10 mouse cellular contexts compared by ENCODE assay signal in the genomic region with DNA sequence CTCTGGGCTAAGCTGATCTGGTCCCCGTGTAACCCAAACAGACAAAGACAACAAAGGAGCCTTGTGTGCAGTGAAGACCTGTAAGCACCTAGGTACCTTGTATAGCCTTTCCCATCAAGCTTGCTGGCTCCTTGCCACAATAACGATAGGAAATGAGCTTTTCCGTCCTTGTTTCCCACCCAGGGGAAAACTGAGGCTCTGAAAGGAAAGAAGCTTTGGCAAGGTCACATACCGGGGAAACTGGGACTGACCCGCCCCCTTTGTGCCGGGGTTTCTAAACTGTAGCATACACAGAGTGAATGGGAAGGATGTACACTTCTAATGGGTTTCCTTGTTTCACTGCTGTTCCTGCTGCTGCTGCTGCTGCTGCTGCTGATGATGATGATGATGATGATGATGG. TPM values are rescaled to one million over a fixed set of nuclear protein-coding genes. Genes with fewer than 3 reads are reported as not detected.
DNase-seq lines count a peak whose midpoint lies in the region; ATAC-seq and TF ChIP-seq lines count a peak whose summit lies in the region.
"Had no signal": no experiment of that assay in that cellular context is flagged by ENCODE, and none has a peak within 500 bp of the region (broad histone marks: within the 10 kb centered on the region; RNA-seq: fewer than 3 reads in every experiment).

No protein-coding gene starts in this region.

- DNase-seq in lung, embryonic 14.5 days = peak; percentile 40
- DNase-seq in lung, postnatal 14 days = no peak
- peak; percentile 23 to 25 for DNase-seq in kidney, adult 8-10 months
- DNase-seq in left cerebral cortex, adult 9 months (ENCODE audit: low spot score in 2 of 2) = no peak
- no peak for DNase-seq in right cerebral cortex, postnatal 25 days
- DNase-seq: thymus, postnatal 4 days had no signal

- no peaks in the 10 kb centered on the region for H3K27me3 ChIP-seq in lung, embryonic 14.5 days (ENCODE audit: insufficient read depth, low read length)
- no peaks in the 10 kb centered on the region for H3K27me3 ChIP-seq in heart, embryonic 15.5 days
- H3K27me3 ChIP-seq in stomach, embryonic 14.5 days (ENCODE audit: control insufficient read depth, insufficient read depth, low read length) = no peaks in the 10 kb centered on the region
- no peaks in the 10 kb centered on the region for H3K27me3 ChIP-seq in midbrain, embryonic 15.5 days (replicated peaks)

- H3K9me3 ChIP-seq in lung, embryonic 14.5 days (ENCODE audit: low read depth, low read length) = no peaks in the 10 kb centered on the region
- H3K9me3 ChIP-seq in heart, embryonic 15.5 days (replicated peaks) = no peaks in the 10 kb centered on the region
- H3K9me3 ChIP-seq in stomach, embryonic 14.5 days (ENCODE audit: control insufficient read depth, low read depth, low read length) = no peaks in the 10 kb centered on the region
- H3K9me3 ChIP-seq in midbrain, embryonic 15.5 days = no peaks in the 10 kb centered on the region
- H3K9me3 ChIP-seq: G1E had no signal

- H3K36me3 ChIP-seq in lung, embryonic 14.5 days (ENCODE audit: insufficient read depth) = no peaks in the 10 kb centered on the region
- no peaks in the 10 kb centered on the region for H3K36me3 ChIP-seq in heart, embryonic 15.5 days
- H3K36me3 ChIP-seq in stomach, embryonic 14.5 days (ENCODE audit: control insufficient read depth, insufficient read depth, low read length) = no peaks in the 10 kb centered on the region
- H3K36me3 ChIP-seq in midbrain, embryonic 15.5 days (replicated peaks) = no peaks in the 10 kb centered on the region
- H3K36me3 ChIP-seq: G1E had no signal

- peak; percentile 47; the same call in 1 of the 2 replicates for ATAC-seq in lung, embryonic 14.5 days (ENCODE audit: insufficient read depth)
- ATAC-seq in heart, embryonic 15.5 days (replicated peaks; ENCODE audit: insufficient number of reproducible peaks, insufficient read depth, low FRiP score, low read depth) = no peak
- ATAC-seq in stomach, embryonic 14.5 days (ENCODE audit: insufficient number of reproducible peaks, insufficient read depth, low FRiP score, low read depth) = 0 out of 2 replicates have a peak, but pooled peaks have one; percentile 11
- ATAC-seq in midbrain, embryonic 15.5 days (replicated peaks) = no peak

- peak overlapping the region; percentile 23; the same call in 1 of the 2 replicates for H3K4me2 ChIP-seq in lung, embryonic 14.5 days
- no peak overlapping the region for H3K4me2 ChIP-seq in heart, embryonic 15.5 days
- peak overlapping the region; percentile 21; the same call in 1 of the 2 replicates for H3K4me2 ChIP-seq in stomach, embryonic 14.5 days (replicated peaks; ENCODE audit: low read depth, low read length)
- H3K4me2 ChIP-seq in midbrain, embryonic 15.5 days = no peak overlapping the region

- TF ChIP-seq CTCF in lung, embryonic 14.5 days (IDR thresholded peaks at IDR 0.05; ENCODE audit: low read depth) = no peak

- 0 out of 2 replicates have a peak overlapping the region, but pooled peaks have one; percentile 24 for H3K27ac ChIP-seq in lung, embryonic 14.5 days (ENCODE audit: low read depth)
- peak overlapping the region; percentile 26; the same call in 1 of the 2 replicates for H3K27ac ChIP-seq in heart, embryonic 15.5 days
- H3K27ac ChIP-seq in stomach, embryonic 14.5 days (ENCODE audit: low read length) = peak overlapping the region; percentile 49; the same call in 1 of the 2 replicates
- H3K27ac ChIP-seq in midbrain, embryonic 15.5 days = no peak overlapping the region

- no peak overlapping the region for H3K4me3 ChIP-seq in lung, embryonic 14.5 days (ENCODE audit: low read depth, low read length)
- H3K4me3 ChIP-seq in heart, embryonic 15.5 days = no peak overlapping the region
- no peak overlapping the region for H3K4me3 ChIP-seq in stomach, embryonic 14.5 days (ENCODE audit: low read depth, low read length)
- H3K4me3 ChIP-seq in midbrain, embryonic 15.5 days = no peak overlapping the region

- WGBS in lung, embryonic 14.5 days = 36% methylated on average over 6 of the region's 6 CpGs
- whole genome bisulfite sequencing in heart, embryonic 15.5 days = 47% methylated on average over 6 of the region's 6 CpGs
- 25% methylated on average over 6 of the region's 6 CpGs for WGBS in stomach, embryonic 14.5 days
- WGBS in midbrain, embryonic 15.5 days = 74% methylated on average over 6 of the region's 6 CpGs

- H3K4me1 ChIP-seq in lung, embryonic 14.5 days (ENCODE audit: insufficient read depth) = peaks cover 9% of the 10 kb centered on the region
- peaks cover 7% of the 10 kb centered on the region; the same call in 1 of the 2 replicates for H3K4me1 ChIP-seq in heart, embryonic 15.5 days (replicated peaks)
- peaks cover 22% of the 10 kb centered on the region for H3K4me1 ChIP-seq in stomach, embryonic 14.5 days (ENCODE audit: control insufficient read depth, insufficient read depth, low read length)
- peaks cover 8% of the 10 kb centered on the region; the same call in 1 of the 2 replicates for H3K4me1 ChIP-seq in midbrain, embryonic 15.5 days

- no peak overlapping the region for H3K9ac ChIP-seq in lung, embryonic 14.5 days
- H3K9ac ChIP-seq in heart, embryonic 15.5 days = no peak overlapping the region
- H3K9ac ChIP-seq in stomach, embryonic 14.5 days (replicated peaks; ENCODE audit: low read depth, low read length) = no peak overlapping the region
- H3K9ac ChIP-seq in midbrain, embryonic 15.5 days = no peak overlapping the region

RNA-seq across cellular contexts. Expression of gene Rbp2, which starts 12.1 kb away (rescaled TPM):
- 0.43 TPM in 1 of 2 replicates, not detected in the other for polyA plus RNA-seq in lung, embryonic 14.5 days (2014; fragmentation: Nextera tagmentation; extraction: Ambion mirVana)
- polyA plus RNA-seq in heart, embryonic 15.5 days (2015; fragmentation: Nextera tagmentation; extraction: Ambion mirVana) = 0.33 TPM in 1 of 2 replicates, not detected in the other
- 4.1 and 4.4 TPM in 2 replicates for polyA plus RNA-seq in stomach, embryonic 14.5 days (2014; fragmentation: Nextera tagmentation; extraction: Ambion mirVana)
- 0.89 TPM in 1 of 2 replicates, not detected in the other for polyA plus RNA-seq in midbrain, embryonic 15.5 days (2015; fragmentation: Nextera tagmentation; extraction: Ambion mirVana)

Comparison
In these comparisons a context has a peak if more than half of its experiments do, and no peak if none do; other contexts are left out.
1. DNase-seq: peak in lung, embryonic 14.5 days (single experiment) and kidney, adult 8-10 months (2 of 2); none in lung, postnatal 14 days (single experiment), left cerebral cortex, adult 9 months (0 of 2) and right cerebral cortex, postnatal 25 days (single experiment).
2. ATAC-seq: peak in lung, embryonic 14.5 days (single experiment) and stomach, embryonic 14.5 days (single experiment); none in heart, embryonic 15.5 days (single experiment) and midbrain, embryonic 15.5 days (single experiment).
3. H3K4me2 ChIP-seq: peak in lung, embryonic 14.5 days (single experiment) and stomach, embryonic 14.5 days (single experiment); none in heart, embryonic 15.5 days (single experiment) and midbrain, embryonic 15.5 days (single experiment).